Mouse (Mus musculus) heart, postnatal 0 days (tissue): ENCODE measurements around the gene Ablim2.

ENCODE experiments used
- CTCF ChIP-seq: IDR thresholded peaks from 2 replicates; pipeline ENCODE4 v1.5.1; 2016; ENCODE audit warnings: antibody characterized with exemption, control low read depth, low read depth
- EP300 ChIP-seq: IDR thresholded peaks from 2 replicates; pipeline ENCODE4 v1.6.1; 2016; ENCODE audit warnings: antibody characterized with exemption, low read depth

- TF ChIP-seq CTCF: peak; percentile 49
- TF ChIP-seq EP300: no peak
Observed at GRCm38 (mm10) chr5:35884262-35884661, 126.6 kb downstream of the Ablim2 start.
